Mouse (Mus musculus) megakaryocyte, embryonic 14.5 days (primary cell): ENCODE results near the gene Gm16867. TPM values are rescaled to one million over a fixed set of nuclear protein-coding genes. Genes with fewer than 3 reads are reported as not detected.

Source experiments
- polyA plus RNA-seq: library from polyadenylated mRNA; stranded (reverse); fragments of >175 nt; gene quantifications from 2 replicates; pipeline ENCODE4 v1.2.3, GENCODE M21; 2012; ENCODE audit warnings: low replicate concordance; ENCODE audit not compliant: insufficient read depth

Gm16867 gene
- polyA plus RNA-seq, 1 experiment = not detected

Other genes with a start within 250 kb of the Gm16867 start
- gene Synb, start 209.1 kb downstream of the Gm16867 start, polyA plus RNA-seq = not detected in 2 replicates
- gene Gm27179, start 9.2 kb upstream of the Gm16867 start, polyA plus RNA-seq = not detected in 2 replicates
- gene Entpd4b, start 52.1 kb upstream of the Gm16867 start, polyA plus RNA-seq = 2.0 and 4.1 TPM in 2 replicates